Mouse (Mus musculus) layer of hippocampus, postnatal 14 days (tissue): ENCODE measurements at regions not wholly inside any gene's neighbourhood (a gene's known extent, or its start where the extent isn't known, plus 50 kb on each side); places are given as distances from the start of the nearest gene placed in this dataset.
A peak's percentile ranks its signal among the peaks of the same experiment; 100 is the strongest.

ENCODE experiments used
- DNase-seq, 2 experiments: peaks; one replicate each; pipeline ENCODE4 v3.0.0; 2021 to 2022; ENCODE audit warnings: low spot score in 2 of 2, mixed read lengths in 1 of 2

DNA sequence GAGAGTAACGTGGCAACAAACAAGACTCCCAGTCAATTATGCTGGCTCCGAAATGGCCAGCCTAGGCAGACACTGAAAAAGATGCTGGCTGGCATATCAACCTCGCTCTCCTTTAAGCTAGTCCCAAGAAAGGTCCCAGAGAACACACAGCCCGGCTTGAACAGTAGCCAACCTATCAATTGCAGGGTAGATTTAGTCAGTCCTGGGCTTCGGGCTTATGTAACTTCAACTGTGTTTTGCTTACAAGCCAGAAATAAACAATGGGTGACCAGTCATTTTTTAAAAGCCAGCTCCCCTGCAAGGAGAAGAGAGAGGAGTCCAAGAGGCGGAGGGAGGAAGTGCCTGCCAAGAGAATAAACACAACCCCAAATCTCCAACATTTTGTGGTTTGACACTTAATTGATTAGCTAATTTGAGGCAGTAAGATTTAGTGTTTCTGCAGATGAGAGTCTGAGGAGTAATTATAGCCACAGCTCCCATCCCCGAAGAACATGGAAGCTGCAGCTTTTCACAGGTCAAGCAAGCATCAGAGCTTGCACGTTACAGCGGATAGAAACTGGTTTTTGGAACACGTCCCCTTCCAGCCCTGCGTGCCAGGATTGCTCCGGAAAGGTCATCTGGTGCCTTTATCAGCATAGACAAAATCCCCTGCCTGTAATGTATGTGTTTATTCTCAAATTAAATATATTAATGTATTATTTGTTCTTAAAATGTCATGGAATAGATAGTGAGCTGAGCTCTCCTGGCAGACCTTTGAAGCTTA lies 322.1 kb downstream of the Gm45692 start:
- DNase-seq: peak; percentile 6 to 46

DNA sequence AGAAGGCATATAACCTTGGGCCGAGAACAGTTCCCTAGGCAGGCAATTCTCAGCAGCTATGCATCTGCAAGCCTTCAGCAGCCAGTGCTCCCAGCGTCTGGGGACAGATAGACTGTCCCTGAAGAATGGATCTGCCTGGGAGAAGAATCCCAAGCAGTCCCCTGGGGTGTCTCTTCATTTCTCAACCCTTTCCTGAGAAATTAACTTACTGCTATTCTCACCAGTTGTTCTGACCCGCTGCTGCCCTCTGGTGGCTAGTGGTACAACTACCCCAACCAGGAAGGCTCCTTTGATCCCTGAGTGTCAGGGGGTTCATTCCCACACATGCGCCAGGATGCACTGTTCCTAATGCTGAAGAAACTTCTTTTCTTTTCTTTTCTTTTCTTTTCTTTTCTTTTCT lies 323.7 kb downstream of the Gm45692 start:
- peak; percentile 62 to 74 for DNase-seq

DNA sequence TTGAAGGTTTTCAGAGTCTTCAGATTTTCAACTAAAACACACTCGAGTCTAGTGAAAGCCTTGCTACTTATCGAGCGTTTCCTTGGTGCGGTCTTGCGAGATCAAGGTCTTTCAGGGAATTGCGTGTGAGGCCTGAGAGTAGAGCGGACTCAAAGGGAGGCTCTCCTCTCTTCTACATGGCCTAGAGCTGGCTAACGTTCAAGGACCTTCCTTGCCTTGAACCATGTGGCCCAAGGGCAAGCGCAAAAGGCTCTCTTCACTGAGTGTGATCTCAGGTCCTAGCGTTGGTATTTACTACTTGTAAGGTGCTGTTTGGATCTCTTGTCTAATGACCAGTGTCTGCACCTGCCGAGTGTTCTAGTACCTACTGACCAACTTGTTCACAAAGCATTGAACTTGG lies 324.4 kb downstream of the Gm45692 start:
- no peak for DNase-seq

DNA sequence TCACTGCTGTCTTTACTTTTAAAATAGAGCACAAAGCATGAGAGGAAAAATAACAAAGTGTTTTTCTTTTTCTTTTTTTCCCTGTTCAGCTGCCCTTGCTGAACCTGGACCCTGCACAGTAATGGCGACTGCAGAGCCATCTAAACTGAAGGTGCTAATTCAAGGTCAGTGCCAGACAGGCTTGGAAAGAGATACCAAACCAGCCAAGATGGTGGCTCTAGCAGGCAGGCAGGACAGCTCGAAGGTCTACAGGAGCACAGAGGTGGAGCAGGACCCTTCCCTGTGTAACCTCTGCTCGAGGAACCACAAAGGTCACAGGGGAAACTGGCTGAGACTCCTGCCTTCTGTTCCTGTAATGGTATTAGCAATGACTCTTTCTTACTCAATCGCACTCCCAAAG lies 326.7 kb downstream of the Gm45692 start:
- no peak for DNase-seq

DNA sequence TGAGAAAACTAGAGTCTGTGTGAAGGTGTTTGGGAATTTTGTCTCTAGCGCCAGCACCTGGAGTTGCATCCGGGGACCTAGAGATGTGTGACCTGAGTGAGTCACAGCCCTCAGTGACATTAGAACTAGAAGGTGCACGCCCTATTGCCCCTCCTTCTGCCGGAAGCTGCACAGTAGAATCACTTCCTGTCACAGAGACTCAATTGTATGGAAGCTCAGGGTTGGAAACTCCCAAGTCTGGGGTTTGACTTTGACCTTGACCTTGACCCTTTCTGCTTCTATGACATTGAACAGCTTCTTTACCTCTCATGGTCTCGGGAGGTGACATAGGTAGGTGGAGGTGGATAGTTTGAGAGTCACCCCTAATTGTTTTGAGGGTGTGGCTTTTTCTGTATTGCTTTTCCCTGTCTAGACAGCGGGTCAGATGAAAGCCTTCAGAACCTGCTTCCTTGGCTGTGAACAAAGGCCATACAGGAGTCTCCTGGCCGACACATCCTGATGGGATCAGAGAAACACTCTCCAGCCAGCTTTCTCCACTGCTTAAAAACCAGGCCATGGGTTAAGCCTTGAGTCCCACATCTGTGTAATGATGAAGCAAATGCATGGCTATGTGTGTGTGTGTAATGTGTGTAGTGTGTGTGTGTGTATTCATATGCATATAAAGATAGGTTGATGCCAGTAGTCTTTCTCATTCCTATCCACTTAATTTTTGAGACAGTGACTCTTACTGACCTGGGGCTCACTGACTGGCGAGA lies 328.7 kb downstream of the Gm45692 start:
- DNase-seq: no peak

DNA sequence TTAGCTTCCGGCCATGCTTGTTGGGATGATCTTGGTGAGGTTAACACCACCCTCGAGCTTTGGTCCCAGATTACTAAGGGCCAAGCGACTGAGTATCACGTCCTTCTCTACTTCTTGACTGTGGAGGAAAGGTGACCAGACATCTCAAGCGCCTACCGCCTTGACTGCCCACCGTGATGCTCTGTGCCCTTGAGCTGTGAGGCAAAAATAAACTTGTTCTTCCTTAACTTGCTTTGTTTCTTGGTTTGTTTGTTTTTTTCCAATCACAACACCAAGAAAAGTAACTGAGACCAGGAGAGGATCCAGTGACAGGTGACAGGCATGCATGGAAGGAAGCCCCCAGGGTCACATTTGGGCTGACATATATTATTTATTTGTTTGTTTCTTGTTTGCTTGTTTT lies 330.0 kb downstream of the Gm45692 start:
- DNase-seq: no peak

DNA sequence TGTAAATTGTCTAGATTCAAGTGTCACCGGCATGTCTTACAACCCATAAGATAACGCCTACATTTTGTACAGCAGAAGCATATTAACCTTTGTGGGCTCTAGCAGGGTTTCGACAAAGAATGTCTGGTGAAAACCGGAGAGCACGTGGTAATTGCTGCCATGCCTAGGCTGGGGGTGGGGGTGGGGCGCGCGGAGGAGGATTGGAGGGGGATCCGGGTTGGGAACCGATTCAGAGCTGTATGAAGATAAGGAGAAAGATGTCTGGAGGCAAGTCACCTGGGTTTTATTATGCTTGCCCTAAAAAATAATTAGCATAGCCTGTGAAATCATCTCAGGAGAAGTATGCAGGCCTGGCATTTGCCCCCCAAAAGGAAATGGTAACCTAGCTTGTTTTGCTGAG lies 331.2 kb downstream of the Gm45692 start:
- no peak for DNase-seq

DNA sequence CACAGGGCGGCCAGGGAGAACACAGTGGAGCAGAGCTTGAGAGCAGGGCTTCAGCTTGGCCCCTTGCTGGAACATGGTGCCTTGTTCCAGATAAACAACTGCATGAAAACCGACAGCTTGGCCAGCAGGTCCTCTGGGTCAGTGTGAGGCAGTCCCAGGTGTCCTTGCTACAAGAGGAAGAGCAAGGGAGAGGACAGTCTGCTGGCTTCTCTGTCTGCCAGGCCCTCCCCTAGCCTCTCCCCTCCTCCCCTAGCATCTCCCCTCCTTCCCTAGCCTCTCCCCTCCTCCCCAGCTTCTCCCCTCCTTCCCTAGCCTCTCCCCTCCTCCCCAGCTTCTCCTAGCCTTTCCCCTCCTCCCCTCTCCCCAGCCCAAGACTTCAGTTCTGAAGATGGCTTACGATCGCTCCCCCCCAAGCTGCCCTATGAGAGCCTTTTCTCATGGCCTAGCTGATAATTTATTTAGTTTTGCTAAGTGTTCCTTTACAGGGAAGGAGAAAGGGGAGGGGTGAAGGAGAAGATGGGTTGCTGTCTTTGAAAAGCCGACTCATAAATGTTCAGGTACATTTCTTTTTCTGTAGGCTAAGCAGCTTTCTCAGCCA lies 333.7 kb downstream of the Gm45692 start:
- no peak for DNase-seq

DNA sequence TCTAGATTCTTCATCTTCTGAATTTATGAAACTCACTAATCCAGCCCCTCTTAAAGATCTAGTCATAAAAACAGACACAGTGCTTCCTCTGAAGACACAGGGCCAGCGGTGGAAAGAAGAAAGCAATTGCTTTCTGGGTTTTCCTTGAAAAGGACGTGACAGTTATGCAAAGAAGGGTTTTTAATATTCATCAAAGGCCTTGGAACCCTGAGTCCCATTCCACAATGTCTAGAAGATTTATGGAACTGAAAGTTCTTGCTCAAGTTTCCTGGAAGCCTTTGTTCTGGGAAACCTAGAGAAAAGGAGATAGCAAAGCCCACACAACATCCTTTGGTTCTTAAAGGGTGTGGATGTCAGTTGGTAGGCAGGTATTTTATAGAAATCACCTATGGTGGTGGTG lies 346.0 kb downstream of the Gm45692 start:
- DNase-seq: no peak

DNA sequence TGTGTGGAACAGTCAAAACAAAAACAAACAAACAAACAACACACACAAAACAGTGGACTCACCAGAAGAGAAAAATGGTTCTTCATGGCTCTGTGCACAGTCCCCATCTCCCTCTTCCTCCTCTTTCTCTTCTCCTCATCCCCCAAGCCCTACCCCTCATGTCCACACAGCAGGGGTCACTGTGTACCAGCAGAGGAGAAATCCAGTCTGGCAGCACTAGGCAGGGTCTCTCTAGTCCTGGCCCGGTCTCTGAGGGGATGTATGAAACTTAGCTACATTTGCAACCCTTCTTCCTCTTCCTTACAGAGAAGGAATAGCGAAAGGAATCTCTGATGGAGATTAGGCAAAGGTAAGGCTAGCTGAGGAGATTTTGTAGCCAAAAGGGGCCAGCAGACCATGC lies 349.1 kb downstream of the Gm45692 start:
- no peak for DNase-seq

DNA sequence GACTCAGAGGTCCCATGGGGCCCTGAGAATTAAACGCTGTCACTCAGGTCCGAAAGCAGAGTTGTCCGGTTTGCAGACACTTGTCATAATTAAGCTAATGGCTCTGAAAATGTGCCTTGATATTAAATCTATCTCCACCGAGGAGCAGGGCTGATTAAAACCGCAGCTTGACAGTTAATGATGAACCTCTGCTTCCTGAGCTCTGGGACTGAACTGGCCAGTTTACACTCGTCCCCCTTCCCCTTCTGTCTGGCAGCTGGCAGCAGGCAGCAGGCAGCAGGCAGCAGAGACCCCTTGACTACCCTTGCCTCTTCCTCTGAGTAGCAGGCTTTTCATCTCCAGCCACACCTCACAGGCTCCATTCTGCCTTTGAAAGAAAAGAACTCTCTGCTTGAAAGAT lies 350.4 kb downstream of the Gm45692 start:
- no peak for DNase-seq

DNA sequence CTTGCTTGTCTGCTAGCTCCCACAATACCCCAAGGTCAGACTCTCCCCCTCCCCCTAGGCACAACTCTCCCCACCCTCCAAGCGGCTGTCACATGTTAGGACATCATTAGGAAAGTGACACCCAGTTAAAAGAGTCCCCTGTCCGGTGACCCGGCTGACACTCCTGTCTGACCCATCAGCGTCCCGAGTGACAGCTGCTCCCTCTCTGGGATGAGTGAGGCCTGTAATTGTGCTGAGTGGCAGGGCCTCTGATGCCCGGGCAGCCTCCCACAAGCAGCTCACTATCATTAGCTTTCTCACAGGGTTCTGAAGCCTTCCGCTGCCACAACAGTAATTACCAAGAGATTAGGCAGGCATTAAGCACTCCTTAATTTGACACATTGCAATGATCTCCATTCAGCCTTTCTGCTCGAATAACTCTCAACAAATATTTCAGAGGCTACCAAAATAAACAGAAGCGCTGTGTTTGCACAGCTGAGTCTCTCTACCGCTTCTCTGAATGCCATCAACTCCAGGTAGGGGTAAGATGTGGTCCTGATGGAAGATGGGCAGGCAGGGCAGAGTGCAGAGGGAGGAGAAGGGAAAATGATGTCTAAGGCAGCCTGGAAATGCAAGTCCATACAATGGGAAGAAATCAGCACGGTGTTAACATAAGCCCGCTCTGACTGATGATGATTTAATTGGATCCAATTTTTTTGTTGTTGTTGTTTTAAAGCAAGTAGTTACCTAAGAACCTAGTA lies 352.6 kb downstream of the Gm45692 start:
- no peak for DNase-seq

DNA sequence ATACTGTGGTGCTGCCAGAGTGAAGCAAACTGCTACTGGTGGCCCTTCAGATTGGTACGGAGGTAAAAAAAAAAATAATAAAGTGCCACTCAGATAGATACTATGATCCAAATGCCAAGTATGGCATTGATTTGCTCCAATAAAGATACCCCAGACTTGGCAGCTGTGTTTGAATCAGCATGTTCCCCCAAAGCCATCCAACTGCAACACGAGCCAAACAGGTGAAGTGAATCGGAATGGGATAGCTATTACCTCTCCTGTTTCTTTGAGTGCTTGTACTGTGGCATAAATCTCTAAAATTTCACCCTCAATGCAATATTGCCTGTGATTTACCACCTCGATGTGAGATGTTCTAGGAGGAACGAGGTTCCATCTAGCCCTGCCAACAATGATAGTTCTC lies 365.4 kb downstream of the Gm45692 start:
- DNase-seq: no peak

DNA sequence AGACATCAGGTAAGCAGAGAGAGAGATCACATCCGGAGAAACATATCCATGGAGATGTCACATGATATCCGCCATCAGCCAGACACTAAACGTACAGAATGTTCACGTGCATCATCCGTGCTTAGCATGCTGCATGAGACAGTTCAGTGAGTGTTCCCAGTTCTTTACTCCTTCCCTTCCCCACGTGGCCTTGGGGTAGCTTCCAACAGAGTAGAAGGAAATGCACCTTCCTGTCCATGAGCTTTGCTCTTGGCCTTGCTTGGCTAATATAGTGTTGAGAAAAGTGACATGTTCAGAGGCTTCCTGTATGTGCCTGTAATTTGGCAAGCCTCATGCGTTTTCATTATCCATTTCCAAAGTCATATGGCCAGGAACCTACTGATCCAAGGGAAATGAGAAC lies 368.5 kb downstream of the Gm45692 start:
- DNase-seq: no peak

DNA sequence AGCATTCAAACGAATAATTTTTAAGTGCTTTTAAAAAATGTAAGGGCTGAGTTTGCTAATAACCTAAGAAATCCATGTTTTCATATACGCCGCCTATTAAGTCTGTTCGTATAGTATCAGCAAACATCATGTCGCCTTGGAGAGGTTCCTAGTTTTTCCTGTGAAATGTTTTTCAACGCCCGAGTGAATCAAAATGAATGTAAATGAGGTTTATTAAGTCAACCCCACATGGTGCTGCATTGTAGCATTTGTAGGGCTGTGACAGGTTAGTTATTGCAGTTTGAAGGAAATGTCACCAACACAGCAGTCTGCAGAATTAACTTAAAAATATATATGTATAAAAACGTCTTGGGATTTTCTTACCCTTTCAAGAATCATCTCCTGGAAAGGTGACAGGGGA lies 369.3 kb downstream of the Gm45692 start:
- DNase-seq: no peak

DNA sequence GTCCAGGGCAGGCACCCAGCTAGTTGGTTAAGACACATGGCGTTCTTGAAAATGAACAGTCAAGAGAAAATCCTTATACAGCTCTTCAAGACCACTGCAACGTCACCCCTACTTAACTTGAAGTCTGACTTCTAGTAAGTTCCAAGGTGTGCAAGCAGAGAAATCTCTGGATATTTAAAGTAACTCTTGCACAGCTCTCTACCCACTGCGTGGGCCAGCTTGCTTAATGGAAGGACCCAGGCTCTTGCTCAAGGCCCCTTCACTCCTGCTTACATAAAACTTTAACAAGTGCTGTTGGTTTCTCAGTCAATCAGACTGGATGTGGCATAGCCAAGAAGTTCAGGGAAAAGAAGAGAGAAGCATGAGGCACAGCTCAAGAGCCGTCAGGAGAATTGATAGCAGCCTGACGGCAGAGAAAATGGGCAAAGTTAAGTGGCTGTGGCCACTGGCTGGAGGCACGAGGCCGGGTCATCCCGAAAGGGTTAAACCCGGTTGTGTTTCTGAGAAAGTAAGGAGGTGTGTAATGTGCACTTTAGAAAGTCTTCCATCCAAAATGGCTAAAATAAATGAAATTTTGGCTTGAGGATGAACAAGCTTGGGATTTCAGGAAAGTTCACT lies 382.0 kb downstream of the Gm45692 start:
- no peak for DNase-seq

DNA sequence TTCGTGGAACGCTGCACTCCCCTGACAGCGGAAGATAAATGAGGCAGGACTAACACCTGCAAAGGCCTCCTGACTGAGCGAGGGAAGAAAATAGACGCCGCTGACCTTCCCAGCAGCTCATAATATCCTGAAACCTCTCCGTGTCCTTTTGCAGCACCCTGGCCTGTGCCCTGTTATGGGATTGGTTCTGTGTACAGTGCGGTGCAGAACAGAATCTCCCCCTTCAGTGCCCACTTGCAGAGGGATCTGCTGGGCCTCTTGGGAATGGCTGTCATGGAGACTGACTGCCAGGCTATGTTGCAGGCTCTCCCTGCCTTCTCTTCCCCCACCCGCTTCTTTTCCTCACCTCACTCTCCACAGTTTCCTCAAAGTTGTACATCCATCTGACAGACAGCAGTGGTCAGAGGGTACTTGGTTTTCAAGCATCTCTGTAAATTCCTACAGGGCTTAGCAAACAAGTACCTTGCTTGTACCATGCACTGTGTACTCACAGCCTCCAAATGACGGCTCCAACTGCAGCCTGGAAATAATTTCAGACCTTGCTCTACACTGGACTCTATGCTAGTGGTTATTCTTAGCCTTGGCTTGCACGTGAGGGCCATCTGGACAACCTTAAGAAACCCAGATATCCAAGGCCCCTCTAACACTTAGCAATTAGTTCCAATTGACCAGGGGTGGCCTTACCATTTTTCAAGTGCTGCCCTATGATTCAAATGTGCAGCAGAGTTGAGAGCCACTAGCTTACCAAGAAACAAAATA lies 382.7 kb downstream of the Gm45692 start:
- no peak for DNase-seq

DNA sequence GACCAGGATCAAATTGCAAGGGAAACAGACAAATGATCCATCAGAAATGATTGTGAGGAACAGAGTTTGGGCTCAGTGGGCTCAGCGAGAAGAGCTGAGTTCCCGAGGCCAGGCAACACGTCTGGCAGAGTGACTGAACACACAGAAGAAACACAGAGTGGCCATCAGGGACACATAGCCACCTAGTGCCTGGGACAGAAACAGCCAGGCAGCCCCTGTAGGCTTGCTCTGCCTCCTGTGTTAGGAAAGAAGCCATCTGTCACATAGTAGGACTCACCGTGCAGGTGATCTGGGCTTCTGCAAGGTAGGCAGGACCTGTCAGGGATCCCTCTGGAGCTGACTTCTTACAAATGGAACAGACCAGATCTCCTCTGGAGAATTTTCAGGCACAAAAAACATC lies 383.4 kb downstream of the Gm45692 start:
- no peak for DNase-seq

DNA sequence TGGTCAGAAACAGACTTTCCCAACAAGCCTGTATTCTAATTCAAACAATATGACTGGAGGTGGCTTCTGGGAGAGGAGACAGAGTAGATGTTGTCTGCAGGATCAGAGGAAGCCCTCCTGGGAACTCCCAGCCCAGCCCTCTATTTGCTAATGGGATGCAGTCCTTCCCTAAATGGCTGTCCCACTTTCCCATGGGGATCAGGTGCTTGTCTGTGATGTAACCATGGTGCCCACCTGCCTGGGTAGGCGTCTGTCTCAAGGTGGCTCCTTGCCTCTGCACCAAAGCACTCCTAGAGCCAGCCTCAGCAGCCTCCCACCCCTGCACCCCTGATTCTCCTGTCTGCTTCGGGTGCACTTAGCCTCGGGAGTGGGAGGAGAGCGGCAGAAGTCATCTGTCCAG lies 384.6 kb downstream of the Gm45692 start:
- no peak for DNase-seq

DNA sequence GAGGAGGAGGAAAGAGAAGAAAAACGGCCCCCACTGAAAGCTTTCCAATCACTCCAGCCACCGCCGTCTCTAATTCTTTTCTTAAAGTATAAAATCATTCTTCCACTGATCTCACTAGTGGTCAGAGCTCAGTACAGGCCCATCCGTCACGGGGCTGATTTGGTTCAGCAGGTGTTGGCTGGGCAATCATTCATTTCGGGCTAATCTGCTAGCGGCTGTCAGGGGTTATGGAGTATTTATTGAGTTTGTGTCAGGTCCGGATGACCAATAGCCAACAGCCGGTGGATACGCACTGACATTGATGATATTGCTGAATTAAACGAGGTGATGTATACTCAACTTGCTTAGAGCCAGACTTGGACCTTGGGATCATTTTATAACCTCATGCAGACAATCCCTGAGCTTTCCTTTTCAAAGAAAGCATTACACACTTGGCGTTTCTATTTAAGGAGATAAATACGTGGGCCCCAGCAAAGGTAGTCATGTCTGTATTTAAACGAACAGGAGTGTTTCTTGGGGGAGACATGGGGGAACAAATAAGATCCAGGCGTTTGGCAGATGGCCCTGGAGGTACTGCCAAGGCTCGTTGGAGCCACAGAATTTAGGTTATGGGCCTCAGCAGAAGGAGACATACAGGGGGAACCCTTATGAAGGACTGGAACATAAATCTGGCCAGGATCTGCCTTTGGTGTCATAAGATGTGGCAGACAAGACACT lies 385.1 kb downstream of the Gm45692 start:
- DNase-seq: no peak
